Mouse (Mus musculus): ENCODE measurements around the gene C2cd2.
A peak's percentile ranks its signal among the peaks of the same experiment; 100 is the strongest.

C2cd2 gene

DNA sequence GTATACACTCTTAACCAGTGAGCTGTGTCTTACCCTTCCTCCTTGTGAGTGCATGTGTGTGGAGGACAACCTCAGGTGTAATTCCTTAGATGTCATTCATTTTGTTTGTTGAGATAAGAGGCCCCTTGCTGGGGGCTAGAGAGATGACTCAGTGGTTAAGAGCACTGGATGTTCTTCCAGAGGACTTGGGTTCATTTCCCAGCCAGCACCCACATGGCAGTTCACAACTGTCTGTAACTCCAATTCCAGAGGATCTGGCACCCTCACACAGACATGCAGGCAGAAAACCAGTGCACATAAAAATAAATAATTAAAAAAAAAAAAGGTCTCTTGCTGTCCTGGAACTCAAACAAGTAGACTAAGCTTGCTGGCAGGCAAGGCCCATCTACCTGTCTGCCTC is 20.6 kb downstream of the C2cd2 start:
- DNase-seq: no peak

DNA sequence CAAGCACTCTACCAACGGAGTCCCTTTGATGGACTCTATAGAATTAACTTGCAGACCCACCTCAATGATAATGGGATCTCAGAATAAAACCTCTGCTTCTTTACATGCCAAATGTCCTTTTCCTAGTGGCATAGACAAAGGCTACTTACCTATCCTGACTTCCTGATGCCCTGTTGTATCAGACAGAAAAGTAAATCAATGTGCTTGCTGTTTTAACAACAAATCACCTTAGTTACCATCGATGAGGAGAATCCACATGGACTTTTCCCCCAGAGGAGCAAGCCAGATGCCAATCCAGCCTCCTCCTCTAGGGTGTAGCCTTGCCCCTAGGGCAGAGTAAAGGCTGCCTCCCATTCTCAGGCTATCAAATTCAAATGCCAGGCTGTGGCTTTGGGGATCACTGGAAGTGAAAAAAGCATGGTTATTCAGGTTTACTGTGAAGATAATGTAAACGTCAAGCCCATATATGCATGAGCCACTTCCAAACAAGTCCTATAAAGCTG is 21.9 kb downstream of the C2cd2 start:
- DNase-seq: no peak

DNA sequence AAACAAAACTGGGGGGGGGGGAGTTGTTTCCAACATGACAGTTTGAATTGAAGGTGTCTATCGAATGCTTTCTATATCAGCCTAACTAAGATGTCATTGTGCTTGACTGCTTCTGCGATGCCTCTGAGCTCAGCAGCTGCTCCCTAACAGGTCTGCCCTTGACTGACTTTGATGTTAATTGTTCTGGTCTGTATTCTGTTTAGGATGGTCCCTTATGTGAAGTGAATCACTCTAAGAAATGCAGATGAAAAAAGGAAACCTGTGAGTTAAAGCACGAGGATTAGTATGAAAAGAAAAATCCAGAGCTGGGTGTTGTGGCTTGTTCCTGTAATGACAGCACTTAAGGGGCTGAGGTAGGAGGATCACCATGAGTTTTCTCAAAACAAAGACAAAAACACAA is 26.6 kb downstream of the C2cd2 start:
- no peak for DNase-seq

DNA sequence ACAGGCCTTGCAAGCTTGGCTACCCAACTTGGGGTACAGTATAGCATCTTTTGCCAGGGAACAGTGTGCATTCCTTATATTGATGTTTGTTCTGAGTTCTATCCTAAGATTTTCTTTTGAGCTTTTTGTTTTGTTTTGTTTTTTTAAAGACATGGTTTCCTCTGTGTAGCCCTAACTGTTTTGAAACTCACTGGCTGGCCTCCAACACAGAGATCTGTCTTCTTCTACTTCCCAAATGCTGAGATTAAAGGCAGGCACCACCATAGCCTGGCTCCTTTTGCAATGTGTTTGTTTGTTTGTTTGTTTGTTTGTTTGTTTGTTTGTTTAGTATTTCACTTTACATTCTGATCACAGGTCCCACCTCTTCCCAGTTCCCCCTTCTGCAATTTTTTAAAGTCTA is 32.2 kb downstream of the C2cd2 start:
- no peak for DNase-seq

DNA sequence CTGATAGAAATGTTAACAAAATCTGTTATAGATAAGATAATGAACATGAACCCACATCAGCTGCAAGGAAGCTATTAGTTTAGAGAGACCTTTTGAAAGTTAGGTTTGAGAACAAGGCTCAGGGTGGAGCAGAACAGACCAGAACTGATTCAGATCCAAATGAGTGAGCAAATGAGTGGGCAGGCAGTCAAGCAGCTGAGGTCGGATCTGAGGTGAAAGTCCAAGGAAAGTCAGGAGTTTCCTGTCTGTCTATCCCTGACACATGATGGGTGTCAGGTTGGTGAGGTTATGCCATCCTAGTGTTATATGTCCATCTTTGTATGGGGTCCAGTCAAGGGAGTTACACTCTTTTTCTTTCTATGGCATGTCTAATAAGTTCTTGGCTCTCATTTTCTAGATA is 32.9 kb downstream of the C2cd2 start:
- no peak for DNase-seq

DNA sequence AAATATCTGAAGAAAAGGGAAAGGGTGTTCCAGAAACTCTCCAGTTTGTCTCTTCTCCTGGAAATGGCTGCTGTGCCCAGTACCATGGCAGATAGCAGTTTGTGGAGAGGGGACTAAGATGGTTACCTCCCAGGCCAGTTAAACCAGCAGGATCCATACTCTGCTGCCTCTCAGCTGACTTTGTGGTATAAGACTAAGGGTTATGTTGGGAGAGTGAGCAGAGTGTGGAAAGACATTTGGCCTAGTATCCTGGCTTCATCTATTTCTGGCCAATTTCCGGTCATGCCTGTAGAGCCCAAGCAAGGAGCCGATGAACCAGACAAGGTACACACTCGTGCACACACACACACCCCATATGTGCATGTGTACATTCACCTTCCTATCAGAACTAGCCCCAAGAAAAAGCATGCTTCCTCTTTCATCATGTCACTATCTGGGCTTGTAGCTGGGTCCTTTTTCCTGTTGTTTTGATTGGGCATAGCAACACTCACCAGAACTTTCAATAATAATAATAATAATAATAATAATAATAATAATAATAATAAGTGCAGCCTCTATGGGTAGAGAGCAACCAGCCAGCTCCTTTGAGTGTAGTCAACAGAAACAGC is 35.0 kb downstream of the C2cd2 start:
- no peak for DNase-seq

DNA sequence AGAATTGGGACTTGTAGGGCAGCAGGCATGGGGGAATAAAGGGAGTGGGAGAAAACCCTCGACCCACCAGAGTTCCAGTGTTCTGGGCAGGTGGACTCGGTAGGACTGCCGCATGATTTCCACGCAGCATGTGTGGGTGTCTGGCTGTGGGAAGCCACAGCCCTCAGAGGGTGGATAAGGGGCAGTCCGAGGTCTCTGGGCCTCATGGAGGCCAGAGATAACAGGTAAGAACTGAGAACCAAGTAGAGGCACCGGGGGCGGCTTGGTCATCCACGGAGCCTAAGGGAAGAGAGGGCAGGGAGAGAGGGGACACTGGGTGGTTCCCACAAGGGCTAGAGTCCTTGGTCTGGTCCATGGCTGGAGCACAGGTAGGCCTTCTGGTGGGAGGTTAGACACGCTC is 36.0 kb downstream of the C2cd2 start:
- DNase-seq: no peak

DNA sequence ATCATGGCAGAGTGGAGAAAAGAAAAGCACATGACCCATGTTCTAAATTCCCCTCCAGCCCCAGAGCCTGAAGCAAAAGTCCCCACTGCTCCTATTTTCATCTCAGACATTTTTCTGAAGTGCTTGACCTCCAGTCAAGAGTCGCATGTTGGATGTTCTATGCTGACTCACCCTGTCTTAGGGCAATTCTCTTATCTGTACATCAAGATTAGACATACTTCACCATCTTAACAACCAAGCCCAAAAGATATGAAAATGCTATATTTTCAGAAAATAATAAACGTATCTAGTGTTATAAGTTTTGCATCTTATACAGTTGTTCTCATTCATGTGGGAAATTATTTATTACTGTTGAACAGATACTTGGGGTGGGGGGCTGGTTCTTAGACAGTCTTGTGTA is 36.6 kb downstream of the C2cd2 start:
- DNase-seq: no peak

DNA sequence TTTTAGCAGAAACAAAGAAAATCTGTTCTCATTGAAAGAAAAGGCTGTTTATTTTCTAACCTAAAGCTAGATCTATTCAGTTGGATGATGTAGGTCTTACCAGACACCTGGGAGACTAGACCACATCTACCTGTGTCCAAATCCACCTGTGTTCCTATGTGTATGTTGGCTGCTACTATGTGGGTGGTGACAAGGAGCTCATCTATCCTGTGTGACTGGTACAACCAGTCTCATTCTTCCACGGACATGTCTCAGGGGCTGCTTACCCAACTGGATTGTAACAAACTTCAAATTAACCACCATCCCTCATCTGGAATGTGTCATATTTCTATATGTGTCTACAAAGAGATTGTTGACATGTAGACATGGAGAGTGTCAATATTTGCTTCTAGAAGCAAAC is 38.7 kb downstream of the C2cd2 start:
- DNase-seq: no peak

DNA sequence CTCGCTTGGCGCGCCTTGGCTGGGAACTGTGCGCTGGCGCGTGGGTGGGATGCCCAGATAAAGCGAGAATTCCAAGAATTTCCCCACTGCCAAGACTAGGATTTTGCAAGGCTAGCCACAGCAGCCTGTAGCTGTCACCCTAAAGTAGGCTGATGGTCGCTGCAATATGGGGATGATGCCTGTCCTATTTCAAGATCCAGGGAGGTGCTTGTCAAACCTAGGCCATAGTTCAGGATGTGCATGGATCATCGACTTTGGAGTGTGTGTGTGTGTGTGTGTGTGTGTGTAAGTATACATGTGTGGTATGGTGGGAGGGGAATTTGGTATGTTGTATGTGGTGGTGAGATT is 39.6 kb downstream of the C2cd2 start:
- DNase-seq: no peak

DNA sequence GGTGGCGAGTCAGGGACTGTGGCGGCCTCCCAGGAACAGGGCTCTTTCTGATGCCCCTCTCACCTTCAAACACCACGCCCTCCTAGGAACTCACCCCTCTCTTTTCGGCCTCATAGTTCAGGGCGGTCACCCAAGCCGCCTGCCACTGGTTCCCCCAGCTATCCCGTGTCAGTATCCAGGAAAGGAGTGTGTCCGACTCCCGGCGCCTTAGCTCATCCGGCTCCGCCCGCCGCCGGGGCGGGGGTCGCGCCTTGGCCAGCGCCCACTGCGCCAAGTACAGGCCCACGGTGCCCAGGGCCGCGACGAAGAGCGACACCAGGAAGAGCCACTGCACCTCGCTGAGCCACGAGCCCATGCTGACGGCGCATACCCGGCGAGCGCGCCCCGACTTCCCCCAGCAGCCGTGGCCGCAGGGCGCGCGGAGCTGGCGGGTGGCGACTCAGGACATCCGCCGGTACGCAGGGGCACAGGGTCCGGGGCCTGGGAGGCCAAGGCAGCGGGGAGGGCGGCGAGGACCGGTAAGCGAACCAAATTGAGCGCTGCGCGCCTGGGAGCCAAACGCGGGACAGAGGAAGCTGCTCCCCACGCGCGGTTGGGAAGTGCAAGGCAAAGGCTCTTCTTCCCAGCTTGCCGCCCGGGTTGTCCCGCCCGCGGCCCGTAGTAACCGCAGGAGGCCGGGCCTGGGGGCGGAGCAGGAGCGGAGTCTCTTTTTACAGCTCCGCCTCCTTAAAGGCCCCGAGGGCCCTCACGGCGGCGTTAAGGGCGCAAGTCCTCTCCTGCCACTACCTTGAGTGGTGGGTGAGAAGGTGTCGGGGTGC is 40.2 kb downstream of the C2cd2 start:
- DNase-seq: peak; percentile 71 to 83

DNA sequence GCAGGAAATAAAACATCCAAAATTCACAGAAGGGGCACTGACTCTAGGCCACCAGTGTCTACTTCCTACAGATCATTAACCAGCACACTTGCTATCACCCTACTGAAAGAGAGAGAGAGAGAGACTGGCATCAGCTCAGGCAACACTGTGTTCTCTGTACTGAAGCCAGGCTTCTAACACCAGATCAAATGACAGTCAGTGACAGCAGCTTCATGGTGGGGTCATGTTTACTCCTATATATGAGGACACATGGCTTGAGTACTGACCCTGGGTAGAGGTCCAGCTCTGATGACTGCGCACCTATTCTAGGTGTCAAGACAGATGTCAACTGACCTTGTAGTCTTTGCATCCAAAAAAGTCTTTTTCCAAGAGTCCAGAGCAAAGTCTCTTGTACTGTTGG is 41.8 kb downstream of the C2cd2 start:
- no peak for DNase-seq

DNA sequence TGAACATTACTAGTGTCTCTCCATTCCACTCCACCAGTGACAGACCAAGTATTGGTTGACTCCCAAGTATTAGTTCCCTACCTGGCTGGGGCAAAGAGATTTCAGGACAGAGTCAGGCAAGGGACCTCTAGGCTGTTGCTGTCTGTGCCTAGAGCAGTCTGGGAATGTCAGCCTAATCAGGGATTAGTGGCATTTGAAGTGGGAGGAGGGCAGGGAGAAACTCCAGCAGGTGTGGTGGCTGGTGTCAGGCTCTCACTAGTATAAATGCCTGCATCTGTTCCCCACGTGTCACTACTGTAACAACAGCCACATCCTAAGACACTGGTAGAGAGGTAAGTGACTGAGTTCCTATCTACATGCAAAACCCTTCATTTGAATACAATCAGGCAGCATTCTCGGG is 42.6 kb downstream of the C2cd2 start:
- no peak for DNase-seq

DNA sequence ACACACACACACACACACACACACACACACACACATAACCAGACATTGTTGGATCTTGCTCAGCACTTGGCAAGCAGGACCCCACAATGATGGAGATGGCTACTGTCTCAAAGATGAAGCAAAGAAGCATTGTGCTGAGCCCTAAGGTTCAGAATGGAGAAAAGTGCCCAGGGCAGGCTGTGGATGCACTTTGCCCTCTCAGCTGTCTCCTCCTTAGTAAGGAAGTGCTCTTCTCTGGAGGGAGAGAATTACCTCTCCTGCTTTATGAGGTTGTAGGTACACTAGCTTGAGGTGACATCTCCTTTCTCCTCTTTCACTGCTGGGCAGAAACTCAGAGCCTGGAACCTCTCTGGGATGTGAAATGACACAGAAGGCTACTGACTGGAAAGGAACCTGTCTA is 49.5 kb downstream of the C2cd2 start:
- DNase-seq: no peak

DNA sequence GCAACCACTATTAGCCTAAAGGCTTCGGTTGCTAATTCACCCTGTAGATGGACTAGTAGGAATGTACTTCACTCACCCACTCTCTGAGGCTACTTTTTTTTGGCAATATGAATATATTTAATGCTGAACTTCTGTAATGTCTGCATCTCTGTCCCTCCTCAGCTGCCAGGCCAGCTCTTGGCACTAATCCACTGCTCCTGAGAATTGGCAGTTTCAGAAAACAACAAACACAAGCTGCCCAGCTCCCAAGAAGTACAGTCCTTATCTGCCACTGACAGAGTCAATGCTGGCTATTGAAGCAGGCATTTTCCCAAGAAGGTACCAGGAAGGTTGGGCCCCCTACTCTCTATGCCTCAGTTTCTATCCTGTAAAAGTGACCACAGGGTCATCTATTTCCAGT is 53.0 kb downstream of the C2cd2 start:
- no peak for DNase-seq

DNA sequence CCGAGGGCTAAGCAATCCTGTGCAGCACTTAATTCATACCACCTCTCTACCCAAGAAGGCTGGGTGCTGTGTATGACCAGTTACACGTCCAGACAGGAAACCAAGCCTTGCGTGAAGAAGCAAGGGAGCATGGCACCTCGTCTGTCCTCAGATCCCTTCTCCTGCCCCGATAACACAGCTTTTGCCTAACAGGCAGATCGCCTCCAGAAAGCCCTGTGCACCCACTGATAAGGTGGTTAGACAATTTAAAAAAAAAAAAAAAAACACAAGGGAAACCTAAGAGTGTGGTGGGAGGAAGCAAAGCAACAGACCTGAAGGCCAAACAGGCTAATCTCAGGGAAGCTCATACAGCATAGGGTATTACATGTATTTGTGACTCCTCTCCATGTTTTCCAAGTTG is 54.9 kb downstream of the C2cd2 start:
- no peak for DNase-seq

DNA sequence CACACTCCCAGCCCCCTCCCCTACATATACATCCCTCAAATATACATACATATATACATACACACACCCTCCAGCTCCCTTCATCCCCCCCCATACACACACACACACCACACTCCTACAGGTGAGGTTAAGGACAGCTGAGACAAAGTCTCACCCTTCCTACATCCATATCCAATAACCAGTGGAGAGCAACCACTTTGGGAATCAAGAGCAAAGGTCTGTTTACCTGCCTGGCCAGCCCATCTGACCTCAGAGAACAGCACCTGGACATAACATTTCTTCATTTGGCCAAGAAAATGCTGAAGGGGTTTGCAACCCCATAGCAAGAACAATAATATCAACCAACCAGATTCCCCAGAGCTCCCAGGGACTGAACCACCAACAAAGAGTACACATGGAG is 56.1 kb downstream of the C2cd2 start:
- no peak for DNase-seq

DNA sequence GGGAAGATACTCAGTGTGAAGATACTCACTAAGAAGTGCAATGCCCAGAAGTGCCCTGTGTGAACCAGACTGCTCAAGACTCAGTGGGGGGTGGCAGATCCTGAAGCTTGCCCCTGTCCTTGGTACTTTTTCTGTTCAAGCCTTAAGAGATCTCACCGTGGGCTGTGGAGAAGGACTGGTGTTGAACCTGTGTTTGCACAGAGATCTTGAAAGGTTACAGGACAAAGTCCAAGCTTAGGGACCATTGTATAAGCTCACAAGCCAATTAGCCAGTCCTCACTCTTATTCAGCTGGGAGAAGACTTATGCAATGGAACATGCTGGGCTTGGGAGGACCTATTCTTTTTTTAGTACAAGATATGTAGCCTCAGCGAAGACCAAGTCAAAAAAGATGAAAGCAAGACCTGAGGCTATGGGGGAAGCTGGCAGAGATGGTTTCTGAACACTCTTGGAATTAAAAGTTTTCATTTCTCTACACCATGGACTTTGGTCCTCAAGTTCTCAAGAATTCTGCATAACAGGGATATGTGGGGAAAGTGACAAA is 56.9 kb downstream of the C2cd2 start:
- DNase-seq: no peak

DNA sequence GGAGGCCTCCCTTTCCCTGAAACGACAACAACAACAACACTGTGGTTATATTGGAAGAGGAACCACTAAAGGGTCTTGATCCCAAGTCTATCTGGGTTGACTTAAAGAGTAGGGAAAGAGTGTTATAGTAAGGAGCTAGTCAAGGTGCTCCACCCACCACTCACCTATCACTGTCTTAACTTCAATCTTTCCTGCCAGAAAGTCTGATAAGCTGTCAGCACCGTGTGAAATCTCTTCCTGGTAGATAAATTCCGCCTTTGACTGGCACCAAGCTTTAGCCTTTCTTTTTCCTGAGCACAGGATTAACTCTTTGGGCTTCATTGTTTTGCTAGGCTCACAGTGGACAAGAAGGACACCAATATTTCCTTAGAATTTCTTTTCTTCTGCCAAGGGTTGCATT is 58.4 kb downstream of the C2cd2 start:
- DNase-seq: no peak

DNA sequence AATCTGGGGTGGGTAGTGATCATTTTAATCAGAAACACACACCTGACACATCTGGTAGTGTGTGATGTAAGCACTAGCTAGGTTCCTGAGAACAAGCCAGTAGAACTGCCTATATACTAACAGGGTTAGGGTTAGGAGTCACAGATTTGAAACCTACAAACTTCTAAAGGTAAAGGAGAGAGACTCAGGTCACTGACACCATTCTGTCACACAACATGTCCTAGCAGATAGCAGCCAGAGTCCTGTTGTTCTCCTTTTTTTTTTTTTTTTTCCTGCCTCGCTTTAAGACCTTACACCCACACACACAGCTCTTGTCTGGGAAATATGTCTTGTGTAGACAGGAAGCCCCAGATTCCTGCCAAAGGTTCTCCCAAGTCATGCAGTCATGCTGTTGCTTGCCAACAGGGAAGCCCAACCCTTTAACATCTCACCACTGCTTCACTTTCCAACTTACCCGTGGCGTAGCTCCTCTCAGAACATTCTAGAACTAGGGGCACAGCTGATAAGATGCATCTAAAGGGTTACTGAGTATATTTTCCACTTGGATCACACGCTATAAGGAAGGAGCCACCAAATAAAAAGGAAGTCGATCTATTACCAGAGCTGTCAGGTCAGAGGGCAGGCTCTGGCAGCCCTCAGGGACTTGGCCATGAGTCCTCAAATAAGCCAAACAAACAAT is 64.9 kb downstream of the C2cd2 start:
- no peak for DNase-seq

DNA sequence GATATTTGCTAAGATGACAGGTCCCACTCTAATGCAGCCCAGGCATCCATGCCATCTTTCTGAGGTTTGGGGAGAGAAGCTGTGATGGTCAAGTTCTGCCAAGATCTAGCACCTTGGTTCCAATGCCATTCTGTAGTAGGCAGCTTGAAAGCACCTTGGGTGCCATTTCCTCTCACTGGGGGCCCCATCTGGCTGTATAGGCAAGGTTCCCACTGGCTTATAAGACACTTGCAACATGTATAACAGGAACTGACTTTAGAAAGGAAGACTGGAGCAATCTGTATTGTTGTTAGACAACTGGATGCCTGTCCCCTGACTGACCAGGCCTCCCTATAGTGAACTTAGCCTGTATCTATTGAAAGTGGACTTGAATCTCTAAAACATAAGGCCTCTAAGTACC is 74.6 kb downstream of the C2cd2 start:
- DNase-seq: no peak

DNA sequence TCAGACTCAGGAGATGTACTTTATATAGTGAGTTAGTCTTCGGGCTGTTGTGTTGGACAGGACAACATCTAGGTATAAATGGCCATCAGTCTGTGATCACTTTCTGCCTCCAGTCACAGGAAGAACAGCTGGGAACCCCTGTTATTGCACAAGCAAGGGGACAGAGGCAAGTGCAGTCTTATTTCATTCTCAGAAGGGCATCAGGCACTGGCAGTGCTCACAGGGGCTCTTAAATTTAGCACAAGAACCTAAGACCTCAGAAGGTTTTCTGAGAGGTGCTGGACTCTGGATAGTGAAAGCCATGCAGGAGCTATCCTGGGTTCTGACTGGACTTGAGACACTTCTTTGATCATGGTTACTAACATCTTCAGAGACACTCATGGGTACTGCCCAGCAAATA is 78.7 kb downstream of the C2cd2 start:
- DNase-seq: no peak

DNA sequence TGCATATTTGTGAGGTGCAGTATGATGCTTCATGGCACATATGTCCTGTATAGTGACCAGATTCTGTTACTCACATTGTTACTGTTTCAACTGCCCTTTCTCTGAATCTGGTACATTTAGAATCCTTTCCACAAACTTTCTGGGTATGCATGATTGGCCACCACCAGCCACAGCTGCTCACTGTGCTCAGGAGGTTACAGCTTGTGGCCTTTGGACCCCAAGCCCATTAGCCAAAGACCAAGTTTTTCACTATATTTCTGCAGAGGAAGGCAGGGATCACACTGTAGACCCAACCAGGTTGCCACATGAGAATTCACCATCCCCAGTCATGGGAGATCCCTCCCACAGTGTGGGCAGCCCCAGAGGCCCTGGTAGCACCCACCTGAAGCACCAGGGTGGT is 79.5 kb downstream of the C2cd2 start:
- DNase-seq: no peak

DNA sequence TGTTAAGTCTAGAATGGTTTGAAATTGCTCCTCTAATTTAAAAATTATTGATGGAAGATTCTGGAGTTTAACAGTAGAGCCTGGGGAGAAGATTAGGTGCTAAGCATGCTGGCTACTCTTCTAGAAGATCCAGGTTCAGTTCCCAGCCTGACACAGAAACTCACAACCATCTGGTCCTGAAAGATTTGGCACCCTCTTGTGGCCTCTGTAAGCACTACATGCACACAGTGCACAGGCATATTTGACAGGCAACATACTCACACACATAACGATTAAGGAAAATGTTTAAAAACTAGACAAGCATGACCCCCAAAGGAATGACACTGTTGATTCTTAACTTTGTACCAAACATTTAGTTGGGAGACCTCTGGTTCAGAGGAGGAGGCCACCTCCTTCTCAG is 83.3 kb downstream of the C2cd2 start:
- DNase-seq: peak in 1 of 2 experiments; percentile 68
